Mouse (Mus musculus) liver, embryonic 13.5 days (tissue): ENCODE measurements around the gene Coa7. TPM values are rescaled to one million over a fixed set of nuclear protein-coding genes. Genes with fewer than 3 reads are reported as not detected.
A peak's percentile ranks its signal among the peaks of the same experiment; 100 is the strongest.

Experiments used
- ATAC-seq: fragments of 200-750 bp; cut with Nextera tagmentation; 2 replicates; pipeline ENCODE4 v1.8.0; 2017; ENCODE audit warnings: low read depth, mild to moderate bottlenecking, moderate number of reproducible peaks, moderate library complexity
- DNase-seq: peaks from one replicate; pipeline ENCODE4 v3.0.0; 2022
- H3K27ac ChIP-seq: fragments of 300-500 bp; sonication (generic); 2 replicates; pipeline ENCODE4 v1.5.1; 2015; ENCODE audit warnings: moderate library complexity, mild to moderate bottlenecking, inconsistent platforms
- H3K27me3 ChIP-seq: fragments of 300-500 bp; sonication (generic); 2 replicates; pipeline ENCODE4 v1.6.1; 2015; ENCODE audit warnings: mild to moderate bottlenecking, inconsistent platforms
- H3K36me3 ChIP-seq: fragments of 300-500 bp; sonication (generic); 2 replicates; pipeline ENCODE4 v1.6.1; 2015; ENCODE audit warnings: mild to moderate bottlenecking, inconsistent platforms
- H3K4me1 ChIP-seq: fragments of 300-500 bp; sonication (generic); replicated peaks from 2 replicates; pipeline ENCODE4 v1.6.1; 2015; ENCODE audit warnings: inconsistent platforms
- H3K4me2 ChIP-seq: fragments of 300-500 bp; sonication (generic); 2 replicates; pipeline ENCODE4 v1.6.1; 2015; ENCODE audit warnings: inconsistent platforms, mild to moderate bottlenecking, moderate library complexity
- H3K4me3 ChIP-seq: fragments of 300-500 bp; sonication (generic); replicated peaks from 2 replicates; pipeline ENCODE4 v1.5.1; 2015; ENCODE audit warnings: mild to moderate bottlenecking, inconsistent platforms
- H3K9ac ChIP-seq: fragments of 300-500 bp; sonication (generic); 2 replicates; pipeline ENCODE4 v1.6.1; 2015; ENCODE audit warnings: mild to moderate bottlenecking, inconsistent platforms
- H3K9me3 ChIP-seq: fragments of 300-500 bp; sonication (generic); replicated peaks from 2 replicates; pipeline ENCODE4 v1.6.1; 2016; ENCODE audit warnings: inconsistent platforms
- WGBS: fragments of 180-500 bp; shearing (Covaris S2); methylation state at CpG from one replicate; pipeline ENCODE4 v1.1.7; 2015; ENCODE audit not compliant: insufficient replicate concordance; 5-methylcytosine and 5-hydroxymethylcytosine counted together
- polyA plus RNA-seq: library from polyadenylated mRNA; unstranded; fragments of >200 nt; fragmentation: Nextera tagmentation; extraction: Ambion mirVana; gene quantifications from 2 replicates; pipeline ENCODE4 v1.2.1, GENCODE M21; 2015

Gene Coa7
- polyA plus RNA-seq, 1 experiment from 2014 or later = 32.6 TPM

DNA sequence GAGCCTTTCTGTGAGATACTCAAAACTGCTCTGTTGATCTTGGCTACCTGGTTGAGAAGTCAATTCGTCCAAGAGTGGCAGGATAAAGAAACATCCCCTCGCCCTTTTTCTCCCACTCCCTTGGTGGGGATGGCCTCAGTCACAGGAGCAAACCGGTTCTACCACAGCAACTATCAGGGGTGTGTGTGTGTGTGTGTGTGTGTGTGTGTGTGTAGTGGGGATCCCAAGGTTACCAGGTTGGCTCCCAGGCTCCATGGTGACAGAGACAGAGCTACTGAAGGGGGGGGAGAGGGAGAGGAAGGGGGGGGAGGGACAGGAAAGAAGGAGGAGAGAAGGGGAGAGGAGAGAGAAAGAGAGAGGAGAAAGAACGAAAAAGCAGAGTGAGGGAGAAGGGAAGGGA, 59.2 kb downstream of the Coa7 start:
- Histone ChIP-seq H3K27me3 (peaks cover 49% of the 10 kb centered on the region), H3K4me1 (0 out of 2 replicates have a peak, but pooled peaks cover 4% of the 10 kb centered on the region), H3K4me3 (no peak overlapping the region), H3K9me3 (no peaks in the 10 kb centered on the region), H3K9ac (no peak overlapping the region), H3K27ac (no peak overlapping the region), H3K4me2 (peak overlapping the region; percentile 60; the same call in 1 of the 2 replicates), H3K36me3 (no peaks in the 10 kb centered on the region)
- ATAC-seq (no peak), DNase-seq (no peak)
- 33% methylated on average over 4 of the region's 4 CpGs for WGBS

DNA sequence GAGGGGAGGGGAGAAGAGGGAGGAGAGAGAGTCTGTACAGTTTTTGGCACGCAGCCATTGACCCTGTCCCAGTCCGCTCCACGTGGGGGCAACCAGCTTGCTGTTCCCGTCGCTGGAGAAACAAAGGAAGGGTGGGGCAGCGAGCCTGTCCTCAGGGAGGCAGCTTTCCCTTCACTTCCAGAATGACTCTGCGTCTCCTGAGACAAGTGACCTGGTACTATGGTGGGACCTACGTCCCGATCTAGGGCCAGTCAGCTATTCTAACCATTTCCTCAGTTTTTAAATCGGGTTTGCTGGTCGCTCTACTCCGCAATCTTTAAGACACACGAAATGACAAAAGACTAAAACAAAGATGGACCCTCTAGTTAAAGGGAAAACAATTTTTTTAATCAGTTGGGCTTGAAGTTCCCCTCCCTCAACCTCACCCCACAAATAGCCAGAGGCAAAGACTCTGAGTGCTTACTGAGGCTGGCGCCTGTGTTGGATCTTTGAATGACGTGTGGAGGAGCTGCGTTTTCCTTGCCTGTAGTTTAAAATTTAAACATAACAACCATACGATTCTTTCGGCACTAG, 59.8 kb downstream of the Coa7 start:
- DNase-seq (no peak), ATAC-seq (no peak)
- H3K4me2 ChIP-seq = peak overlapping the region; percentile 60
- no peak overlapping the region for H3K27ac ChIP-seq
- 6% methylated on average over 18 of the region's 18 CpGs for WGBS
- H3K9ac ChIP-seq = peak overlapping the region; percentile 42
- H3K9me3 ChIP-seq = no peaks in the 10 kb centered on the region
- H3K27me3 ChIP-seq = peaks cover 42% of the 10 kb centered on the region
- H3K4me3 ChIP-seq = peak overlapping the region; percentile 44
- 0 out of 2 replicates have a peak, but pooled peaks cover 4% of the 10 kb centered on the region for H3K4me1 ChIP-seq
- no peaks in the 10 kb centered on the region for H3K36me3 ChIP-seq

GRCm38 (mm10) chr4:108388741-108389140, 60.8 kb downstream of the Coa7 start:
- ATAC-seq (no peak), DNase-seq (no peak)
- Histone ChIP-seq H3K4me3 (no peak overlapping the region), H3K4me1 (no peaks in the 10 kb centered on the region), H3K27me3 (peaks cover 32% of the 10 kb centered on the region), H3K4me2 (no peak overlapping the region), H3K36me3 (no peaks in the 10 kb centered on the region), H3K9ac (no peak overlapping the region), H3K27ac (no peak overlapping the region), H3K9me3 (no peaks in the 10 kb centered on the region)
- 67% methylated on average over 3 of the region's 3 CpGs for WGBS

GRCm38 (mm10) chr4:108391124-108391523, 63.2 kb downstream of the Coa7 start:
- Histone ChIP-seq H3K27me3 (peaks cover 8% of the 10 kb centered on the region; the same call in 1 of the 2 replicates), H3K9me3 (no peaks in the 10 kb centered on the region), H3K36me3 (no peaks in the 10 kb centered on the region), H3K27ac (no peak overlapping the region), H3K4me2 (no peak overlapping the region), H3K9ac (no peak overlapping the region), H3K4me1 (no peaks in the 10 kb centered on the region), H3K4me3 (no peak overlapping the region)
- ATAC-seq = no peak
- no peak for DNase-seq
- WGBS = 57% methylated on average over 5 of the region's 5 CpGs

Other genes starting within 250 kb of the Coa7 start
- 0.28 TPM in 1 of 2 replicates, not detected in the other for gene Podn, start 231.7 kb upstream of the Coa7 start, polyA plus RNA-seq
- gene Scp2, start 183.1 kb upstream of the Coa7 start, polyA plus RNA-seq = 244 and 259 TPM in 2 replicates
- gene Echdc2, start 162.7 kb upstream of the Coa7 start, polyA plus RNA-seq = 10.2 and 10.7 TPM in 2 replicates
- 0.09 and 0.10 TPM in 2 replicates for gene Zyg11a, start 110.1 kb upstream of the Coa7 start, polyA plus RNA-seq
- gene Zyg11b, start 27.0 kb upstream of the Coa7 start, polyA plus RNA-seq = 2.1 and 2.7 TPM in 2 replicates
- 0.20 and 0.53 TPM in 2 replicates for gene Shisal2a, start 55.2 kb downstream of the Coa7 start, polyA plus RNA-seq
- gene Gpx7, start 78.8 kb downstream of the Coa7 start, polyA plus RNA-seq = 10.4 and 12.4 TPM in 2 replicates
- 19.2 and 23.1 TPM in 2 replicates for gene Tut4, start 131.3 kb downstream of the Coa7 start, polyA plus RNA-seq